Mouse (Mus musculus) kidney, postnatal 25 days (tissue): ENCODE results near the gene Trib2.

Source experiments
- DNase-seq, 2 experiments: peaks; one replicate each; pipeline ENCODE4 v3.0.0; 2021; ENCODE audit warnings: mixed read lengths in 2 of 2

Trib2 gene

GRCm38 (mm10) chr12:15816740-15817178 lies at the start of gene Trib2:
Gene Trib2, minus strand, starts transcription at chr12:15816922.
- peak; percentile 93 to 97 for DNase-seq

GRCm38 (mm10) chr12:15858005-15858404 lies 41.3 kb upstream of the Trib2 start:
- no peak for DNase-seq

GRCm38 (mm10) chr12:15855891-15856290 lies 39.2 kb upstream of the Trib2 start:
- no peak for DNase-seq

GRCm38 (mm10) chr12:15852781-15853180 lies 36.1 kb upstream of the Trib2 start:
- DNase-seq, result no peak

- DNase-seq, result no peak
Observed at GRCm38 (mm10) chr12:15852031-15852430, 35.3 kb upstream of the Trib2 start.

GRCm38 (mm10) chr12:15850441-15850895 lies 33.7 kb upstream of the Trib2 start:
- peak; percentile 70 to 88 for DNase-seq

GRCm38 (mm10) chr12:15849861-15850294 lies 33.2 kb upstream of the Trib2 start:
- peak; percentile 56 to 78 for DNase-seq

- peak in 1 of 2 experiments; percentile 43 for DNase-seq
Observed at GRCm38 (mm10) chr12:15848391-15848790, 31.7 kb upstream of the Trib2 start.

GRCm38 (mm10) chr12:15844701-15845100 lies 28.0 kb upstream of the Trib2 start:
- DNase-seq, result no peak

- DNase-seq, result peak; percentile 66 to 82
Observed at GRCm38 (mm10) chr12:15840864-15841557, 24.3 kb upstream of the Trib2 start.

- no peak for DNase-seq
Observed at GRCm38 (mm10) chr12:15838201-15838600, 21.5 kb upstream of the Trib2 start.

- no peak for DNase-seq
Observed at GRCm38 (mm10) chr12:15837566-15837965, 20.8 kb upstream of the Trib2 start.

- DNase-seq, result no peak
Observed at GRCm38 (mm10) chr12:15832674-15833052, 15.9 kb upstream of the Trib2 start.

GRCm38 (mm10) chr12:15831941-15832673 lies 15.4 kb upstream of the Trib2 start:
- DNase-seq, result no peak

GRCm38 (mm10) chr12:15830750-15831149 lies 14.0 kb upstream of the Trib2 start:
- peak; percentile 27 to 50 for DNase-seq

GRCm38 (mm10) chr12:15828815-15829398 lies 12.2 kb upstream of the Trib2 start:
- no peak for DNase-seq

GRCm38 (mm10) chr12:15821019-15821418 lies 4.3 kb upstream of the Trib2 start:
- DNase-seq, result no peak

- DNase-seq, result peak; percentile 87 to 91
Observed at GRCm38 (mm10) chr12:15817365-15817764, 643 bp upstream of the Trib2 start.

- peak in 1 of 2 experiments; percentile 72 for DNase-seq
Observed at GRCm38 (mm10) chr12:15816254-15816605, 492 bp downstream of the Trib2 start.

- DNase-seq, result peak; percentile 66 to 81
Observed at GRCm38 (mm10) chr12:15815576-15816253, 1.0 kb downstream of the Trib2 start.

GRCm38 (mm10) chr12:15815170-15815575 lies 1.5 kb downstream of the Trib2 start:
- DNase-seq, result peak; percentile 48 to 56

GRCm38 (mm10) chr12:15814249-15815081 lies 2.3 kb downstream of the Trib2 start:
- peak; percentile 23 to 55 for DNase-seq
